Mouse (Mus musculus) ES-E14 (cell line): ENCODE measurements at regions not wholly inside any gene's neighbourhood (a gene's known extent, or its start where the extent isn't known, plus 50 kb on each side); places are given as distances from the start of the nearest gene placed in this dataset.

Source experiments
- CHD2 ChIP-seq: IDR thresholded peaks from 2 replicates; pipeline ENCODE4 v1.6.1; 2014; ENCODE audit warnings: mild to moderate bottlenecking, low read depth, low read length, inconsistent platforms
- MAFK ChIP-seq: IDR thresholded peaks from 2 replicates; pipeline ENCODE4 v1.6.1; 2014; ENCODE audit warnings: mild to moderate bottlenecking, low read depth, low read length, inconsistent platforms; ENCODE audit not compliant: insufficient read depth
- ZC3H11A ChIP-seq: IDR thresholded peaks from 2 replicates; pipeline ENCODE4 v1.6.1; 2012; ENCODE audit warnings: low read depth, mild to moderate bottlenecking, inconsistent platforms, low read length, borderline replicate concordance

GRCm38 (mm10) chr14:36624134-36624533, 344.4 kb downstream of the Ccser2 start:
- no peak for TF ChIP-seq CHD2
- no peak for TF ChIP-seq ZC3H11A
- no peak for TF ChIP-seq MAFK
